Mouse (Mus musculus) midbrain, embryonic 14.5 days (tissue): ENCODE results near the gene Shisa4. TPM values are rescaled to one million over a fixed set of nuclear protein-coding genes. Genes with fewer than 3 reads are reported as not detected.
A peak's percentile ranks its signal among the peaks of the same experiment; 100 is the strongest.

Source experiments
- ATAC-seq: fragments of 200-750 bp; cut with Nextera tagmentation; 2 replicates; pipeline ENCODE4 v1.8.0; 2017; ENCODE audit warnings: moderate number of reproducible peaks, moderate library complexity; ENCODE audit not compliant: low FRiP score, low TSS enrichment
- DNase-seq: peaks from one replicate; pipeline ENCODE4 v3.0.0-alpha.2; 2015
- H3K27ac ChIP-seq: fragments of 300-500 bp; sonication (generic); replicated peaks from 2 replicates; pipeline ENCODE4 v1.5.1; 2014; ENCODE audit warnings: mild to moderate bottlenecking, low read depth, low read length, moderate library complexity
- H3K27me3 ChIP-seq: fragments of 300-500 bp; sonication (generic); 2 replicates; pipeline ENCODE4 v1.6.1; 2014; ENCODE audit warnings: low read length, control low read depth, mixed read lengths; ENCODE audit not compliant: control insufficient read depth, insufficient read depth
- H3K36me3 ChIP-seq: fragments of 300-500 bp; sonication (generic); 2 replicates; pipeline ENCODE4 v1.6.1; 2014; ENCODE audit warnings: low read length, control low read depth; ENCODE audit not compliant: control insufficient read depth, insufficient read depth
- H3K4me1 ChIP-seq: fragments of 300-500 bp; sonication (generic); 2 replicates; pipeline ENCODE4 v1.6.1; 2014; ENCODE audit warnings: mild to moderate bottlenecking, antibody characterized with exemption, low read length, control low read depth; ENCODE audit not compliant: control insufficient read depth, insufficient read depth
- H3K4me2 ChIP-seq: fragments of 300-500 bp; sonication (generic); 2 replicates; pipeline ENCODE4 v1.6.1; 2014; ENCODE audit warnings: mild to moderate bottlenecking, low read length, moderate library complexity
- H3K4me3 ChIP-seq: fragments of 300-500 bp; sonication (generic); replicated peaks from 2 replicates; pipeline ENCODE4 v1.5.1; 2014; ENCODE audit warnings: low read depth, low read length
- H3K9ac ChIP-seq: fragments of 300-500 bp; sonication (generic); replicated peaks from 2 replicates; pipeline ENCODE4 v1.6.1; 2014; ENCODE audit warnings: mild to moderate bottlenecking, low read length, moderate library complexity
- H3K9me3 ChIP-seq: fragments of 300-500 bp; sonication (generic); 2 replicates; pipeline ENCODE4 v1.6.1; 2016; ENCODE audit warnings: low read length, control low read depth, mixed read lengths; ENCODE audit not compliant: control insufficient read depth
- WGBS: fragments of 180-500 bp; shearing (Covaris S2); extraction: QIAGEN DNeasy Blood & Tissue Kit; methylation state at CpG from one replicate; pipeline ENCODE4 v1.1.7; 2014; 5-methylcytosine and 5-hydroxymethylcytosine counted together
- polyA plus RNA-seq: library from polyadenylated mRNA; unstranded; fragments of >200 nt; fragmentation: Nextera tagmentation; extraction: Ambion mirVana; gene quantifications from 2 replicates; pipeline ENCODE4 v1.2.1, GENCODE M21; 2014

The Shisa4 gene
- polyA plus RNA-seq, 1 experiment from 2014 or later = 59.3 TPM

- Histone ChIP-seq H3K27me3 (no peaks in the 10 kb centered on the region), H3K27ac (no peak overlapping the region), H3K4me3 (no peak overlapping the region), H3K4me2 (peak overlapping the region; percentile 88), H3K36me3 (0 out of 2 replicates have a peak, but pooled peaks cover 7% of the 10 kb centered on the region), H3K4me1 (peaks cover 35% of the 10 kb centered on the region), H3K9me3 (no peaks in the 10 kb centered on the region), H3K9ac (no peak overlapping the region)
- DNase-seq (peak; percentile 6), ATAC-seq (no peak)
- 83% methylated on average over 5 of the region's 5 CpGs for WGBS
Measured at GRCm38 (mm10) chr1:135369415-135369814, 5.6 kb downstream of the Shisa4 start.

DNA sequence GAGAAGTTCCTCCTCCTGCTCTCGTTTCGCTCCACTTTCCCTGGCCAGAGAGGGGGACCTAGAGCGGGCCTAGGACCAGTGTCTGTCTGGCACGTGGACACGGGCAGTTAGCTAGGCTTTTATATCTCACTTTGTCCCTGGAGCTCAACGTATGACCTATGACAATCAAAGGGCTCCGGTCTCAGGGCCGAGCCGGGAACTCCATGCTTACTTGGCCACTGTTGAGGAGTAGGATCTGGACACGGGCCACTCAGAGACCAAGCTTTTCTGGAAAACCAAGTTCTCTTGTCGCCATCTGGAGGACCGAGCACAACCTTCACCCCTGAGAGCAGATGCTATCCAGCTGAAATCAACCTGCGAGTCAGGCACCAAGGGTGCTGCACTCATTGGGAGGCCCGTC, 6.1 kb downstream of the Shisa4 start:
- Histone ChIP-seq H3K9ac (no peak overlapping the region; the same call in 1 of the 2 replicates), H3K27ac (no peak overlapping the region), H3K4me3 (peak overlapping the region; percentile 42), H3K4me2 (peak overlapping the region; percentile 88), H3K27me3 (no peaks in the 10 kb centered on the region), H3K9me3 (no peaks in the 10 kb centered on the region), H3K4me1 (peaks cover 33% of the 10 kb centered on the region), H3K36me3 (0 out of 2 replicates have a peak, but pooled peaks cover 7% of the 10 kb centered on the region)
- WGBS = 15% methylated on average over 14 of the region's 14 CpGs
- DNase-seq (peak; percentile 62), ATAC-seq (no peak)

GRCm38 (mm10) chr1:135368245-135368644, 6.8 kb downstream of the Shisa4 start:
- peak overlapping the region; percentile 55; the same call in 1 of the 2 replicates for H3K9ac ChIP-seq
- H3K4me1 ChIP-seq = peaks cover 27% of the 10 kb centered on the region
- peak overlapping the region; percentile 42 for H3K4me3 ChIP-seq
- H3K4me2 ChIP-seq = peak overlapping the region; percentile 88
- no peak overlapping the region for H3K27ac ChIP-seq
- DNase-seq (peak; percentile 93), ATAC-seq (peak; percentile 71)
- H3K9me3 ChIP-seq = no peaks in the 10 kb centered on the region
- H3K27me3 ChIP-seq = no peaks in the 10 kb centered on the region
- WGBS = under 1% methylated on average over 20 of the region's 20 CpGs
- 0 out of 2 replicates have a peak, but pooled peaks cover 7% of the 10 kb centered on the region for H3K36me3 ChIP-seq

DNA sequence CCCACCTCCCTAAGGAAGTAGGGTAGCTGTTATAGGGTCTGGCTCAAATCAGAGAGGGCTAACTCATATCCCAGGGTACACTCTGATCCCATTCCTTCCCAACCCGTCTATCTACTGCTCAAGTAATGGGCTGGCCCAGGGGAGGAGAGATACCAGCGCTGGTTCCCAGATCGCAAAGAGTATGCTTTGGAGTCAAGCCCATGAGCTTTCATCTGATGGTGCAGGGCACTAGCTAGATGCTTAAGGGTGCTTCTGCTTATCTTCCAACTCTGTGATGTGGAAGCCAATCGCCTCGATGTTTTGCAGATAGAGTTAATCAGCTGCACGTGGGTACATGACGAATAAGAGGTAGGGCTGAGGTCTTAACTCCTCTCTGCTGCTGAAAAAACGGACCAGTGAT, 7.4 kb downstream of the Shisa4 start:
- H3K27ac ChIP-seq = no peak overlapping the region
- no peaks in the 10 kb centered on the region for H3K27me3 ChIP-seq
- ATAC-seq = no peak
- H3K36me3 ChIP-seq = 0 out of 2 replicates have a peak, but pooled peaks cover 7% of the 10 kb centered on the region
- H3K9ac ChIP-seq = no peak overlapping the region
- H3K9me3 ChIP-seq = no peaks in the 10 kb centered on the region
- peaks cover 21% of the 10 kb centered on the region for H3K4me1 ChIP-seq
- H3K4me3 ChIP-seq = no peak overlapping the region
- 76% methylated on average over 8 of the region's 8 CpGs for WGBS
- no peak for DNase-seq
- H3K4me2 ChIP-seq = no peak overlapping the region

DNA sequence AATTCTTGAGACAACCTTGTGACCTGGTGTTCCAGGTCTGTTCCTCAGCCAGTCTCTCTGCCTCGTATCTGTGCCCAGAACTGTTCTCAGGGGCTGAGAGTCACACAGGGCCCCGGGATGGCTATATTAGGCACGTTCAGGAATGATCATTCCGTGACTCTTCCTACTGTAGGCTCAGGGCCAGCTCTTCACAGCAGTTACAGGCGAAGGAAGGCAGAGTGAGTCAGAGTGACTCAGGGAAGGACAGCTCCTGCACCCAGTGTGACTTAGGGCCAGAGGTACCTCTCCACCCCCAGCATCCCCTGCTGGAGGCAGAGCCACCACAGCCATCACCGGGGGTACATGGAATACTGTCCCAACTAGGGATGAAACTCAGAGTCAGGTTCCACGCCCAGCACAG, 8.0 kb downstream of the Shisa4 start:
- no peak overlapping the region for H3K4me3 ChIP-seq
- H3K4me2 ChIP-seq = no peak overlapping the region
- DNase-seq (no peak), ATAC-seq (no peak)
- WGBS = 82% methylated on average over 7 of the region's 7 CpGs
- peaks cover 16% of the 10 kb centered on the region for H3K4me1 ChIP-seq
- H3K27me3 ChIP-seq = no peaks in the 10 kb centered on the region
- no peak overlapping the region for H3K27ac ChIP-seq
- H3K9me3 ChIP-seq = no peaks in the 10 kb centered on the region
- no peak overlapping the region for H3K9ac ChIP-seq
- 0 out of 2 replicates have a peak, but pooled peaks cover 7% of the 10 kb centered on the region for H3K36me3 ChIP-seq

GRCm38 (mm10) chr1:135366380-135366779, 8.7 kb downstream of the Shisa4 start:
- Histone ChIP-seq H3K27ac (no peak overlapping the region), H3K27me3 (no peaks in the 10 kb centered on the region), H3K9ac (no peak overlapping the region), H3K36me3 (0 out of 2 replicates have a peak, but pooled peaks cover 7% of the 10 kb centered on the region), H3K9me3 (no peaks in the 10 kb centered on the region), H3K4me3 (no peak overlapping the region), H3K4me2 (no peak overlapping the region), H3K4me1 (peaks cover 15% of the 10 kb centered on the region)
- no peak for ATAC-seq
- no peak for DNase-seq

DNA sequence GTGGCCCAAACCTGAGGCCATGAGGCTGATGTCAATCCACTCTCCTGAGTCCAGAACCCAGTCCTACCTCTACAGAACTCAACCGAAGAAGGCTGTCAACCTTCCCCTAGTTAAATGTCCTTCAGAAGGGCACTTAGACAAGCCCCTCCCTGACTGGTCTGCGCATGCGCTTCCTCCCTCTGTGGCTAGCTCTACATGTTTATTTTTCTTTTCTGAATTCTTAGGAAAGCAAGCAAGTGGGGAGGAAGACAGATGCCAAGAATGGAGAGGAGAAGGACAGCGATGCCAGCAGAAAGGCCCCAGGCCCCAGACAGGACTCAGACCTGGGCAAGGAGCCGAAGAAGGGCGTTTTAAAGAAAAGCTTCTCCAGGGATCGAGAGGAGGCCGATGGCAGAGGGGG, 11.6 kb downstream of the Shisa4 start:
- H3K27me3 ChIP-seq = no peaks in the 10 kb centered on the region
- H3K27ac ChIP-seq = no peak overlapping the region
- DNase-seq (no peak), ATAC-seq (no peak)
- no peak overlapping the region for H3K9ac ChIP-seq
- H3K9me3 ChIP-seq = no peaks in the 10 kb centered on the region
- H3K4me2 ChIP-seq = no peak overlapping the region
- H3K4me3 ChIP-seq = no peak overlapping the region
- peaks cover 7% of the 10 kb centered on the region for H3K4me1 ChIP-seq
- 94% methylated on average over 8 of the region's 8 CpGs for WGBS
- H3K36me3 ChIP-seq = no peaks in the 10 kb centered on the region

DNA sequence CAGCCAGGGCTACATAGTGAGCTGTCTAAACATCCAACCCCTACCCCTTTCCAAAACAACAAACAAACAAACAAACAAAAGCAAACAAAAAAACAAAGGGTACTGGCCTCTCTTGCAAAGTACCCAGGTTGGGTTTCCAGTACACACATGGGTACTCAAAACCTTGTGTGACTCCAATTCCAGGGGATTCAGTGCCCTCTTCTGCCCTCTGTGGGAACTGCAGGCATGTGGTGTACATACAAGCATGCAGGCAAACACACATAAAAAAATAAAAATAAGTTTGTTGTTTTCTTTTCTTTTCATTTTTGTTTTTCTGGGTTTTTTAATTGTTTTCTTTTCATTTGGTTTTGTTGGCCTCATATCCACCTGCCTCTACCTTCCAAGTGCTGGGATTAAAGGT, 12.9 kb downstream of the Shisa4 start:
- no peak overlapping the region for H3K9ac ChIP-seq
- no peaks in the 10 kb centered on the region for H3K9me3 ChIP-seq
- H3K27ac ChIP-seq = no peak overlapping the region
- no peaks in the 10 kb centered on the region for H3K27me3 ChIP-seq
- H3K36me3 ChIP-seq = no peaks in the 10 kb centered on the region
- H3K4me1 ChIP-seq = no peaks in the 10 kb centered on the region
- no peak overlapping the region for H3K4me2 ChIP-seq
- DNase-seq = no peak
- no peak overlapping the region for H3K4me3 ChIP-seq
- no peak for ATAC-seq

DNA sequence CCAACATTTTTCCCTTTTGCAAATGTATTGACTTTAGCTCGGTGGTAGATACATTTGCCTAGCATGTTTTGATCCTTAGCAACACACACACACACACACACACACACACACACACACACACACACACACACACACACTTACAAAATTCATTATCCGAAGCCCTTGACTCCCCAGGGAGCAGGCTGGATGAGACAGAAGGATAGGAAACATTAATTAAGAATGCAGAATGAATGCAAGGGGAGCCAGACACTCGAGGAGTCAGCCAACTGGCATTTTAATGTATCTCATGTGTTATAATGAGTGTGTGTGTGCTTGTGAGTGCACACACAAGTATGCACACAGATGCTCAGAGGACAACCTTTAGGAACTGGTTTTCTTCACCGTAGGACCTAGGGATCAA, 13.5 kb downstream of the Shisa4 start:
- H3K4me1 ChIP-seq = no peaks in the 10 kb centered on the region
- DNase-seq (peak; percentile 35), ATAC-seq (no peak)
- H3K27me3 ChIP-seq = no peaks in the 10 kb centered on the region
- H3K36me3 ChIP-seq = no peaks in the 10 kb centered on the region
- no peaks in the 10 kb centered on the region for H3K9me3 ChIP-seq
- no peak overlapping the region for H3K4me2 ChIP-seq
- H3K9ac ChIP-seq = no peak overlapping the region
- 75% methylated on average over 4 of the region's 4 CpGs for WGBS
- H3K4me3 ChIP-seq = no peak overlapping the region
- no peak overlapping the region for H3K27ac ChIP-seq
